Mouse (Mus musculus): ENCODE measurements around the gene Ccdc84. TPM values are rescaled to one million over a fixed set of nuclear protein-coding genes. Genes with fewer than 3 reads are reported as not detected.
A peak's percentile ranks its signal among the peaks of the same experiment; 100 is the strongest.

Gene Ccdc84
- polyA plus RNA-seq, 1 experiment: 15.6 TPM

- H3ac ChIP-seq (ENCODE audit: control insufficient read depth, insufficient read length): peak within 1 kb of the TSS; percentile 54
- peak within 1 kb of the TSS; percentile 93 for H3K4me2 ChIP-seq (ENCODE audit: low read depth)
- H3K4me3 ChIP-seq: peak within 1 kb of the TSS; percentile 97
- H3K79me2 ChIP-seq (ENCODE audit: control insufficient read depth, insufficient read depth): peaks cover 48% of the 10 kb centered on the region
- no peaks in the 10 kb centered on the region for H3K27me3 ChIP-seq (ENCODE audit: control insufficient read depth, insufficient read depth, insufficient read length)
- TF ChIP-seq SRF (IDR thresholded peaks at IDR 0.05; ENCODE audit: control insufficient read depth, insufficient read length, low read depth) (peak; percentile 11), POLR2A (IDR thresholded peaks at IDR 0.05; ENCODE audit: insufficient read length, low read depth) (peak; percentile 71), REST (IDR thresholded peaks at IDR 0.05; ENCODE audit: insufficient read depth, insufficient read length) (no peak), MAX (IDR thresholded peaks at IDR 0.05; ENCODE audit: low read depth) (no peak), POLR2AphosphoS2 (IDR thresholded peaks at IDR 0.05; ENCODE audit: insufficient read length, low read depth) (peak; percentile 54), TCF12 (IDR thresholded peaks at IDR 0.05; ENCODE audit: insufficient read depth, poor library complexity, severe bottlenecking) (no peak), CEBPB (IDR thresholded peaks at IDR 0.05; ENCODE audit: insufficient read depth, poor library complexity, severe bottlenecking) (no peak)
- peaks cover 47% of the 10 kb centered on the region for H3K36me3 ChIP-seq (ENCODE audit: control insufficient read depth, insufficient read depth)
Observed at GRCm38 (mm10) chr9:44406906-44407751, 11.2 kb downstream of the Ccdc84 start, which contains the start of the genes Rps25 and Trappc4. Rps25 (plus strand) TSS chr9:44407139. Trappc4 (minus strand) TSS chr9:44407600.

GRCm38 (mm10) chr9:44405011-44405410 is 13.4 kb downstream of the Ccdc84 start:
- H3K4me2 ChIP-seq (ENCODE audit: low read depth): no peak overlapping the region
- H3K79me2 ChIP-seq (ENCODE audit: control insufficient read depth, insufficient read depth): peaks cover 46% of the 10 kb centered on the region
- H3K4me3 ChIP-seq: no peak overlapping the region
- H3ac ChIP-seq (ENCODE audit: control insufficient read depth, insufficient read length): no peak overlapping the region
- H3K36me3 ChIP-seq (ENCODE audit: control insufficient read depth, insufficient read depth): peaks cover 36% of the 10 kb centered on the region
- H3K27me3 ChIP-seq (ENCODE audit: control insufficient read depth, insufficient read depth, insufficient read length): no peaks in the 10 kb centered on the region
- no peak for TF ChIP-seq SRF (IDR thresholded peaks at IDR 0.05; ENCODE audit: control insufficient read depth, insufficient read length, low read depth)
- TF ChIP-seq CEBPB (IDR thresholded peaks at IDR 0.05; ENCODE audit: insufficient read depth, poor library complexity, severe bottlenecking): no peak
- no peak for TF ChIP-seq TCF12 (IDR thresholded peaks at IDR 0.05; ENCODE audit: insufficient read depth, poor library complexity, severe bottlenecking)
- TF ChIP-seq E2F4 (IDR thresholded peaks at IDR 0.05; ENCODE audit: insufficient read depth): no peak
- no peak for TF ChIP-seq REST (IDR thresholded peaks at IDR 0.05; ENCODE audit: insufficient read depth, insufficient read length)
- no peak for TF ChIP-seq MAX (IDR thresholded peaks at IDR 0.05; ENCODE audit: low read depth)
- no peak for TF ChIP-seq POLR2A (IDR thresholded peaks at IDR 0.05; ENCODE audit: insufficient read length, low read depth)
- no peak for TF ChIP-seq POLR2AphosphoS2 (IDR thresholded peaks at IDR 0.05; ENCODE audit: insufficient read length, low read depth)
- no peak for TF ChIP-seq USF1 (IDR thresholded peaks at IDR 0.05; ENCODE audit: low read depth)
- TF ChIP-seq MYOG (IDR thresholded peaks at IDR 0.05; ENCODE audit: control insufficient read depth in 1 of 3, insufficient read depth in 1 of 3, insufficient read length in 2 of 3, low read depth in 2 of 3): no peak
- no peak for TF ChIP-seq TCF3 (IDR thresholded peaks at IDR 0.05; ENCODE audit: insufficient read length, low read depth)
- TF ChIP-seq MYOD1 (IDR thresholded peaks at IDR 0.05; ENCODE audit: control insufficient read depth in 1 of 3, insufficient read length in 2 of 3, low read depth in 2 of 3): no peak

- peaks cover 24% of the 10 kb centered on the region for H3K36me3 ChIP-seq (ENCODE audit: control insufficient read depth, insufficient read depth)
Observed at GRCm38 (mm10) chr9:44401081-44401480, 17.3 kb downstream of the Ccdc84 start.

GRCm38 (mm10) chr9:44399795-44400114 is 18.6 kb downstream of the Ccdc84 start:
- Histone ChIP-seq H3ac (ENCODE audit: control insufficient read depth, insufficient read length) (no peak overlapping the region), H3K79me2 (ENCODE audit: control insufficient read depth, insufficient read depth) (no peaks in the 10 kb centered on the region), H3K4me2 (ENCODE audit: low read depth) (no peak overlapping the region), H3K27me3 (ENCODE audit: control insufficient read depth, insufficient read depth, insufficient read length) (no peaks in the 10 kb centered on the region), H3K36me3 (ENCODE audit: control insufficient read depth, insufficient read depth) (peaks cover 24% of the 10 kb centered on the region), H3K4me3 (no peak overlapping the region)
- TF ChIP-seq TCF12 (IDR thresholded peaks at IDR 0.05; ENCODE audit: insufficient read depth, poor library complexity, severe bottlenecking) (no peak), CEBPB (IDR thresholded peaks at IDR 0.05; ENCODE audit: insufficient read depth, poor library complexity, severe bottlenecking) (no peak), E2F4 (IDR thresholded peaks at IDR 0.05; ENCODE audit: insufficient read depth) (no peak), MYOD1 (IDR thresholded peaks at IDR 0.05; ENCODE audit: control insufficient read depth in 1 of 3, insufficient read length in 2 of 3, low read depth in 2 of 3) (no peak), MAX (IDR thresholded peaks at IDR 0.05; ENCODE audit: low read depth) (no peak), POLR2A (IDR thresholded peaks at IDR 0.05; ENCODE audit: insufficient read length, low read depth) (no peak), POLR2AphosphoS2 (IDR thresholded peaks at IDR 0.05; ENCODE audit: insufficient read length, low read depth) (no peak), USF1 (IDR thresholded peaks at IDR 0.05; ENCODE audit: low read depth) (no peak), SRF (IDR thresholded peaks at IDR 0.05; ENCODE audit: control insufficient read depth, insufficient read length, low read depth) (no peak)

More at GRCm38 (mm10) chr9:44401081-44401480, 17.3 kb downstream of the Ccdc84 start:
- TF ChIP-seq SRF (IDR thresholded peaks at IDR 0.05; ENCODE audit: control insufficient read depth, insufficient read length, low read depth) (no peak), MAX (IDR thresholded peaks at IDR 0.05; ENCODE audit: low read depth) (no peak), MYOD1 (IDR thresholded peaks at IDR 0.05; ENCODE audit: control insufficient read depth in 1 of 3, insufficient read length in 2 of 3, low read depth in 2 of 3) (no peak), USF1 (IDR thresholded peaks at IDR 0.05; ENCODE audit: low read depth) (no peak), CEBPB (IDR thresholded peaks at IDR 0.05; ENCODE audit: insufficient read depth, poor library complexity, severe bottlenecking) (no peak), TCF3 (IDR thresholded peaks at IDR 0.05; ENCODE audit: insufficient read length, low read depth) (no peak), E2F4 (IDR thresholded peaks at IDR 0.05; ENCODE audit: insufficient read depth) (no peak), REST (IDR thresholded peaks at IDR 0.05; ENCODE audit: insufficient read depth, insufficient read length) (no peak), POLR2AphosphoS2 (IDR thresholded peaks at IDR 0.05; ENCODE audit: insufficient read length, low read depth) (no peak)
- Histone ChIP-seq H3K27me3 (ENCODE audit: control insufficient read depth, insufficient read depth, insufficient read length) (no peaks in the 10 kb centered on the region), H3ac (ENCODE audit: control insufficient read depth, insufficient read length) (no peak overlapping the region), H3K4me3 (no peak overlapping the region), H3K79me2 (ENCODE audit: control insufficient read depth, insufficient read depth) (peaks cover 13% of the 10 kb centered on the region), H3K4me2 (ENCODE audit: low read depth) (no peak overlapping the region)
